Mouse (Mus musculus): ENCODE data around the gene Frmd4b. TPM values are rescaled to one million over a fixed set of nuclear protein-coding genes. Genes with fewer than 3 reads are reported as not detected.

Gene Frmd4b
- polyA plus RNA-seq, 1 experiment from 2014 or later, result 7.7 TPM

- Histone ChIP-seq H3K27ac (no peak overlapping the region), H3K4me1 (no peaks in the 10 kb centered on the region), H3K4me2 (no peak overlapping the region), H3K9ac (no peak overlapping the region), H3K36me3 (no peaks in the 10 kb centered on the region), H3K4me3 (no peak overlapping the region), H3K9me3 (replicated peaks) (no peaks in the 10 kb centered on the region), H3K27me3 (replicated peaks) (no peaks in the 10 kb centered on the region)
- no peak for ATAC-seq
- 68% methylated on average over 7 of the region's 7 CpGs for WGBS (ENCODE audit: insufficient replicate concordance)
Observed at GRCm38 (mm10) chr6:97578210-97578609, 39.1 kb downstream of the Frmd4b start.

- 62% methylated on average over 4 of the region's 4 CpGs for WGBS (ENCODE audit: insufficient replicate concordance)
- H3K4me1 ChIP-seq, result no peaks in the 10 kb centered on the region
- H3K27ac ChIP-seq, result no peak overlapping the region
- H3K9me3 ChIP-seq (replicated peaks), result no peaks in the 10 kb centered on the region
- no peaks in the 10 kb centered on the region for H3K36me3 ChIP-seq
- H3K9ac ChIP-seq, result no peak overlapping the region
- no peaks in the 10 kb centered on the region for H3K27me3 ChIP-seq (replicated peaks)
- no peak for ATAC-seq
- H3K4me2 ChIP-seq, result no peak overlapping the region
- no peak overlapping the region for H3K4me3 ChIP-seq
Observed at GRCm38 (mm10) chr6:97577349-97577748, 40.0 kb downstream of the Frmd4b start.

- WGBS (ENCODE audit: insufficient replicate concordance), result 53% methylated on average over 7 of the region's 7 CpGs
- Histone ChIP-seq H3K9me3 (replicated peaks) (no peaks in the 10 kb centered on the region), H3K27ac (no peak overlapping the region), H3K4me2 (no peak overlapping the region), H3K4me1 (no peaks in the 10 kb centered on the region), H3K9ac (no peak overlapping the region), H3K36me3 (no peaks in the 10 kb centered on the region), H3K27me3 (replicated peaks) (no peaks in the 10 kb centered on the region), H3K4me3 (no peak overlapping the region)
- no peak for ATAC-seq
Observed at GRCm38 (mm10) chr6:97576565-97577346, 40.6 kb downstream of the Frmd4b start.

GRCm38 (mm10) chr6:97576096-97576495, 41.2 kb downstream of the Frmd4b start:
- no peak overlapping the region for H3K9ac ChIP-seq
- no peaks in the 10 kb centered on the region for H3K27me3 ChIP-seq (replicated peaks)
- WGBS (ENCODE audit: insufficient replicate concordance), result 68% methylated on average over 7 of the region's 7 CpGs
- H3K4me3 ChIP-seq, result no peak overlapping the region
- no peaks in the 10 kb centered on the region for H3K9me3 ChIP-seq (replicated peaks)
- no peaks in the 10 kb centered on the region for H3K4me1 ChIP-seq
- no peak overlapping the region for H3K27ac ChIP-seq
- H3K4me2 ChIP-seq, result no peak overlapping the region
- no peak for ATAC-seq
- H3K36me3 ChIP-seq, result no peaks in the 10 kb centered on the region

GRCm38 (mm10) chr6:97574973-97575372, 42.4 kb downstream of the Frmd4b start:
- no peaks in the 10 kb centered on the region for H3K9me3 ChIP-seq (replicated peaks)
- H3K27me3 ChIP-seq (replicated peaks), result no peaks in the 10 kb centered on the region
- H3K4me2 ChIP-seq, result no peak overlapping the region
- H3K4me3 ChIP-seq, result no peak overlapping the region
- H3K27ac ChIP-seq, result no peak overlapping the region
- 70% methylated on average over 5 of the region's 5 CpGs for WGBS (ENCODE audit: insufficient replicate concordance)
- no peak overlapping the region for H3K9ac ChIP-seq
- ATAC-seq, result no peak
- H3K4me1 ChIP-seq, result no peaks in the 10 kb centered on the region
- no peaks in the 10 kb centered on the region for H3K36me3 ChIP-seq

- H3K4me1 ChIP-seq, result no peaks in the 10 kb centered on the region
- ATAC-seq, result no peak
- H3K9me3 ChIP-seq (replicated peaks), result no peaks in the 10 kb centered on the region
- no peak overlapping the region for H3K9ac ChIP-seq
- WGBS (ENCODE audit: insufficient replicate concordance), result 74% methylated on average over 5 of the region's 5 CpGs
- H3K27me3 ChIP-seq (replicated peaks), result no peaks in the 10 kb centered on the region
- no peak overlapping the region for H3K27ac ChIP-seq
- no peak overlapping the region for H3K4me2 ChIP-seq
- H3K4me3 ChIP-seq, result no peak overlapping the region
- no peaks in the 10 kb centered on the region for H3K36me3 ChIP-seq
Observed at GRCm38 (mm10) chr6:97572226-97572625, 45.1 kb downstream of the Frmd4b start.

- ATAC-seq, result no peak
- H3K4me1 ChIP-seq, result no peaks in the 10 kb centered on the region
- no peak overlapping the region for H3K4me3 ChIP-seq
- no peak overlapping the region for H3K9ac ChIP-seq
- no peak overlapping the region for H3K27ac ChIP-seq
- no peaks in the 10 kb centered on the region for H3K36me3 ChIP-seq
- no peaks in the 10 kb centered on the region for H3K9me3 ChIP-seq (replicated peaks)
- H3K4me2 ChIP-seq, result no peak overlapping the region
- WGBS (ENCODE audit: insufficient replicate concordance), result 26% methylated on average over 6 of the region's 6 CpGs
- no peaks in the 10 kb centered on the region for H3K27me3 ChIP-seq (replicated peaks)
Observed at GRCm38 (mm10) chr6:97568538-97568937, 48.8 kb downstream of the Frmd4b start.

- no peaks in the 10 kb centered on the region for H3K27me3 ChIP-seq (replicated peaks)
- H3K9ac ChIP-seq, result no peak overlapping the region
- H3K27ac ChIP-seq, result no peak overlapping the region
- no peaks in the 10 kb centered on the region for H3K4me1 ChIP-seq
- ATAC-seq, result no peak
- H3K4me2 ChIP-seq, result no peak overlapping the region
- H3K4me3 ChIP-seq, result no peak overlapping the region
- H3K36me3 ChIP-seq, result no peaks in the 10 kb centered on the region
- WGBS (ENCODE audit: insufficient replicate concordance), result 68% methylated on average over 4 of the region's 4 CpGs
- H3K9me3 ChIP-seq (replicated peaks), result no peaks in the 10 kb centered on the region
Observed at GRCm38 (mm10) chr6:97566746-97567145, 50.6 kb downstream of the Frmd4b start.

- Histone ChIP-seq H3K9ac (no peak overlapping the region), H3K4me2 (no peak overlapping the region), H3K27ac (no peak overlapping the region), H3K4me3 (no peak overlapping the region), H3K36me3 (no peaks in the 10 kb centered on the region), H3K9me3 (replicated peaks) (no peaks in the 10 kb centered on the region), H3K27me3 (replicated peaks) (no peaks in the 10 kb centered on the region), H3K4me1 (no peaks in the 10 kb centered on the region)
- WGBS (ENCODE audit: insufficient replicate concordance), result 74% methylated on average over 8 of the region's 8 CpGs
- no peak for ATAC-seq
Observed at GRCm38 (mm10) chr6:97557147-97557546, 60.2 kb downstream of the Frmd4b start.

- 77% methylated on average over 7 of the region's 7 CpGs for WGBS (ENCODE audit: insufficient replicate concordance)
Observed at GRCm38 (mm10) chr6:97555637-97556036, 61.7 kb downstream of the Frmd4b start.

GRCm38 (mm10) chr6:97553431-97553830, 63.9 kb downstream of the Frmd4b start:
- Histone ChIP-seq H3K4me3 (no peak overlapping the region), H3K4me1 (no peaks in the 10 kb centered on the region), H3K27ac (no peak overlapping the region), H3K27me3 (replicated peaks) (no peaks in the 10 kb centered on the region), H3K9ac (no peak overlapping the region), H3K36me3 (no peaks in the 10 kb centered on the region), H3K4me2 (no peak overlapping the region), H3K9me3 (replicated peaks) (no peaks in the 10 kb centered on the region)
- 54% methylated on average over 4 of the region's 4 CpGs for WGBS (ENCODE audit: insufficient replicate concordance)
- no peak for ATAC-seq

More at GRCm38 (mm10) chr6:97555637-97556036, 61.7 kb downstream of the Frmd4b start:
- Histone ChIP-seq H3K9ac (no peak overlapping the region), H3K4me3 (no peak overlapping the region), H3K36me3 (no peaks in the 10 kb centered on the region), H3K4me2 (no peak overlapping the region), H3K4me1 (no peaks in the 10 kb centered on the region), H3K27ac (no peak overlapping the region), H3K9me3 (replicated peaks) (no peaks in the 10 kb centered on the region), H3K27me3 (replicated peaks) (no peaks in the 10 kb centered on the region)
- ATAC-seq, result no peak

GRCm38 (mm10) chr6:97552573-97552972, 64.8 kb downstream of the Frmd4b start:
- ATAC-seq, result no peak
- Histone ChIP-seq H3K9ac (no peak overlapping the region), H3K27ac (no peak overlapping the region), H3K36me3 (no peaks in the 10 kb centered on the region), H3K9me3 (replicated peaks) (no peaks in the 10 kb centered on the region), H3K27me3 (replicated peaks) (no peaks in the 10 kb centered on the region), H3K4me2 (no peak overlapping the region), H3K4me3 (no peak overlapping the region), H3K4me1 (no peaks in the 10 kb centered on the region)
- WGBS (ENCODE audit: insufficient replicate concordance), result 78% methylated on average over 3 of the region's 3 CpGs

GRCm38 (mm10) chr6:97551884-97552283, 65.5 kb downstream of the Frmd4b start:
- no peak for ATAC-seq
- 67% methylated on average over 8 of the region's 8 CpGs for WGBS (ENCODE audit: insufficient replicate concordance)

More at GRCm38 (mm10) chr6:97551884-97552283, 65.5 kb downstream of the Frmd4b start:
- no peaks in the 10 kb centered on the region for H3K4me1 ChIP-seq
- H3K36me3 ChIP-seq, result no peaks in the 10 kb centered on the region
- no peak overlapping the region for H3K27ac ChIP-seq
- H3K9me3 ChIP-seq (replicated peaks), result no peaks in the 10 kb centered on the region
- no peak overlapping the region for H3K4me2 ChIP-seq
- no peak overlapping the region for H3K9ac ChIP-seq
- H3K27me3 ChIP-seq (replicated peaks), result no peaks in the 10 kb centered on the region
- H3K4me3 ChIP-seq, result no peak overlapping the region

Measured in liver, embryonic 12.5 days (tissue).